Mouse (Mus musculus) thymus, adult 18-20 months (tissue): ENCODE data around the gene Olfm3.

ENCODE experiments used
- DNase-seq, 2 experiments: peaks; one replicate each; pipeline ENCODE4 v3.0.0; 2022; ENCODE audit warnings: mixed read lengths in 2 of 2

Gene Olfm3

DNA sequence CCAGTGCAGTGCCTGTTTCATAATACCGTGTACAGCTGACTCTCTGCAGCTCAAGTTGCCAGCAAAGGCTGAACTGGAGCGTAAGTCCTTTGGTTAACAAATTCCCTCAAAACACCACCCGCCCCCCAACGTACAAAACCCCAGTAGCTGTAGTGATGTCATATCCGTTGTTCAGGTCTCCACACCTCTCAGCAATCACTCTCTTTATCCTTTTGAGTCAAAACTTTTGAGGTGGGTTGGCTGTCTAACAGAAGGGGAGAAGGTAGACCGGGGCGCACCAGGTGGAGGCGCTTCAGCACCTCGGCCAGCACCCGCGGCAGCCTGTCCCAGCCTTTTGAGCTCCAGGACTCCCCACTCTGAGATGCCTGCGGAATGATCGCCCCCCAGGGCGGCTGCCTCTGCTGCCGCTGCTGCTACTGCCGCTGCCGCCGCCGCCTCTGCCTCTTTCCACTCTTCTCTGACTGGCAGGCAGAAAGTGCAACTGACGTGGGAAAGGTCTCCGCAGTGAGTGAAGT, at the start of gene Olfm3:
TSS of gene Olfm3 (plus strand) at position 155 of the 515 bp plus-strand sequence.
- DNase-seq, result no peak

DNA sequence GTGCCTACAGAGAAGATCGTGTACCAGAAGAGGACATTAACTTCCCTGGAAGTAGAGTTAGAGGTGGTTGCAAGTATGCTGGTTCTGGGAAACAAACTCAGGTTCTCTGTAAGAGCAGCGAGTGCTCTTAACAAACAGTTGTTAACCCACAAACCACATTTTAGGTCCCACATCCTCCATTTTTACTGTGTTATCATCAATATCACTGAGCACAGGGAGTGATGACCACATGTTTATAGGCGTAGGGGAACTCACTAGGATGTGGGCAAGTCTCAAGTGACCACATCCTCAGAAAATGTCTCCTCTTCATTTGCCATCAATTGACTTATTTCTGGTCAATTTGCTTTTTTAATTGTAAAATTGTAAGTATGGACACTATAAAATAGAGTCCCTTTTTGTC, 14.1 kb upstream of the Olfm3 start:
- no peak for DNase-seq

- no peak for DNase-seq
Measured at GRCm38 (mm10) chr3:114904633-114905423, 950 bp downstream of the Olfm3 start.

DNA sequence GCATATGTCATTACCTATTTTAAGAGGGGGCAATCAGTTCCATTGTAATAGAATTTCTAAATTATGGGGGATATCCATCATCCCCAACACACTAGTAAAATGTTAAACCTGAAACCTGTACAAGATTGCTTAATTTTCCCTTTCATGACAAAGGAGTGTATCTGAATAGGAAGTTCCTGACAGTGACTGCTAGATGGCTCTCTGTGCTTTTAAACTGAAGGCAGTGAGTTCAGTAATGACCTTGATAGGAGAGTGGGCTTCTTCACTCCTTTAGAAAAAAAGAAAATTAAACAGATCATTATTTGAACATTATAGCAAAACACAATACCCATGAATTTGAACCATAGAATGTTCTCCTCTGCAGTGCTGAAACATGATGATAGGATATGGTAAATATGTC, 3.7 kb downstream of the Olfm3 start:
- DNase-seq, result no peak

- DNase-seq, result no peak
Measured at GRCm38 (mm10) chr3:114908846-114909245, 5.0 kb downstream of the Olfm3 start.

DNA sequence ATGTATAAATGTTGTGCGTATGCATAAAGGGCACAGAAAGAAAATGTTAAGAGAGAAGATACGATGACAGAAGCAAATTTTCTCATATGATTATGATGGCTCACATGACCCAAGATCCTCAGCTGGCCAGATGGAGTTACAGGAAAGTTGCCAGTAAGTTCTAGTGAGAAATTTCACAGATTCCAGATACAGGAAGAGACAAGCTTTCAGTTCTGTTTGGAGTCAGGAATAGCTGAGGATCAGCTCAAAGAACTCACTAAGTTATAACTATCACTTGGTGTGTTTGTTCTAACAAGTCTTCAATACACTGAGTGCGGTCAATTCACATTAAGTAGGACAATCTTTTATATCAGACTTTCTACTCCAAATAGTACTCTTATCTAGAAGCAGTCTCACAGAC, 16.2 kb downstream of the Olfm3 start:
- no peak for DNase-seq

GRCm38 (mm10) chr3:114929605-114930004, 25.7 kb downstream of the Olfm3 start:
- DNase-seq, result no peak

GRCm38 (mm10) chr3:114930336-114930735, 26.5 kb downstream of the Olfm3 start:
- no peak for DNase-seq

- DNase-seq, result no peak
Measured at GRCm38 (mm10) chr3:114930796-114931195, 26.9 kb downstream of the Olfm3 start.

DNA sequence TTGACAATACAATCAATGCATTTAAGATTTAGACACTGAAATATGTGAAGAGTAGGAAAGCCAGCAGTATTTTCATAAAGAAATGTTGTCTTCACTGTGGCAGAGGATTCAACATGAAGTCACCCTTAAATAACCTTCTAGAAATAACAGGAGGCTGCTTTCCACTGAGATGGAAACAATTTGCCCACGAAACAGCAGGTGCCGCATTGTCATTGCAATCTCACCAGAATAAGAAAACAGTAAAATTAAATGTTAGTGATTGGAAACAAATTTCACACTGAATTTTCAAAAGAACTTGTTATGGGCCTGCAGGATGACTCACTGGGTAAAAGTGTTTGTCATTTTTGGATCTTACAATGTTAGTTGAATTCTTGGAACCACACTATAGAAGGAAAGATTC, 29.0 kb downstream of the Olfm3 start:
- DNase-seq, result no peak

GRCm38 (mm10) chr3:114954904-114955303, 51.0 kb downstream of the Olfm3 start:
- no peak for DNase-seq

DNA sequence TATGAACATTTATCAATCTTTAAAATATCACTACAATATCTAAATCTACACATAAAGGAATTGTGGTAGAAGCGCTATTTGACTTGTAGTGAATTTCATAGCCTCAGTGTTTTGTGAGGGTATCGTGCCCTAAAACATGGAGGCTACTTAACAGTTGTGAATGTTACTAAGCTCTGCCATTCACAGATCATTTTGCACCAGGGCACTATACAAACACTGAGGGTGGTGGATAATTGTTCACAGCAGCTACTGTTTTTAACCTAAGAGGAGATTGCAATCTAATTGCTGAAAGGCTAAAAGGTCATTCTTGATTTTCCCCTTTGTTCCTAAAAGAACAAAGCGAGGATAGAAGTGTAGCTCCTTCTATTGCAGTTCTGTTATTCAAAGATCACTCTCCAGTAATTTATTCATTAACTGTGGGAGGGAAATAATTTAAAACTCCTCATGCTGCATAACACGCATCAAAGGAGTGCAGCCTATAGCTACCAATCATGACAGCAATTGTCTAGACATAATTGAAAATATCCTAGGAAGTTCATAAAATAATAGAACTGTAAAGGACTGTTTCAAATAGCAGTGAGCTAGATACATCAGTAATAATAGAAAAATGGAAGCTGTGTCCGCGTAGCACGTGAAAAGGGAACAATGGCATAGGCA, 55.6 kb downstream of the Olfm3 start:
- no peak for DNase-seq

GRCm38 (mm10) chr3:114962316-114963083, 58.6 kb downstream of the Olfm3 start:
- DNase-seq, result no peak

DNA sequence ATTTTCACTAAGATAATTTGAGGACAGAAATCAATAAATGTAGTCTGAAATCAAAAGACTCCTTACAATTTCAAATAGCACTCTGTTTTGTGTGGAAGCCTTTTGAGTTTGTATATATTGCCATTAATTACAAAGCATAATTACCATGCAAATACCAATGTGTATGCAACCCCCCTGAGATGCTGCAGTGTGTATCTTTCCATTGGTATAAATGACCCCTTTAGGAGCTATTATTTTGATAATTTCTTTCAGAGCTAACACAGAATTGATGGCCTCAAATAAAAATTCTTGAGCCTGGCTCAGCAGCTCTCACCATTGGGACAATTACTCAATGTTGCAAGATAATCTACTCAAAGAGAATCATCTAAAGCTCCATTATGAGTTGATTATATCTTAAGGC, 67.3 kb downstream of the Olfm3 start:
- no peak for DNase-seq

- DNase-seq, result no peak
Measured at GRCm38 (mm10) chr3:114972522-114972921, 68.6 kb downstream of the Olfm3 start.

DNA sequence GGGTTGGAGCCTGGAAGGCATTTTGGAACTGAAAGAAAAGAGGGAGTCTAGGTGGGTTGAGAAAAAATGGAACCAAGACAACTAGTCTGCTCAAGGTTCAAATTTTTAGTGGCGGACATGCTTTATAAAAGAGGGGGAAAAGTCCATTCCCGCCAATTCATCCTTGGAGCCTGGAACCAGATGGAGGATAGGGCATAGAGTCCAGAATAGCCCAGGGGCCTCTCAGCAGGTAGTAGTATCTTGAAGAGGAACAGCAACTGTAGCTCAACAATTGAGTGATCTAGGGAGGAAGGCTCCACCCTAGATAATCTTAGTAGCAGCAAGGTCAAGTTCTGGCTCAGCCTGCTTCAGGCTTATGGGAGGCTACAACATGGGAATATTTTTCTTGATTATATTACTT, 87.0 kb downstream of the Olfm3 start:
- no peak for DNase-seq

DNA sequence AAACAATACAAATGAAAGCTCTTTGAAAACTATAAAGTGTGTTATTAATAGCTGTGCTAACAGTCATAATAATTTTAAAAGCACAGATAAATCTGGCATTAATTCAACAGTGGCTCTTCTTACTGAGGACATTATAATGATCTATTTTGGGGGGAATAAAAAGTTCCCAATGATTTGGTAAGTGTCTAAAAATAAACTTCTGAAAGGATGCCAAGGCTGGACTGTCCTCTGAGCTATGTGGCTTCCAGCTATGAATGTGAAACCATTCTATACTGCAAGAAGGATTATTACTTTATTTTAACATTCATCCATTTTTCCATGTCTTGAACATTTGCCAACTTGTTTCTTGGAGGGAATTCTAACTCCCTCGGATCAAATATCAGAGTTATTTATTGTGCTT, 92.1 kb downstream of the Olfm3 start:
- DNase-seq, result no peak

- no peak for DNase-seq
Measured at GRCm38 (mm10) chr3:115027560-115027959, 123.7 kb downstream of the Olfm3 start.

- DNase-seq, result no peak
Measured at GRCm38 (mm10) chr3:115028046-115028445, 124.2 kb downstream of the Olfm3 start.

GRCm38 (mm10) chr3:115028611-115029010, 124.7 kb downstream of the Olfm3 start:
- no peak for DNase-seq

DNA sequence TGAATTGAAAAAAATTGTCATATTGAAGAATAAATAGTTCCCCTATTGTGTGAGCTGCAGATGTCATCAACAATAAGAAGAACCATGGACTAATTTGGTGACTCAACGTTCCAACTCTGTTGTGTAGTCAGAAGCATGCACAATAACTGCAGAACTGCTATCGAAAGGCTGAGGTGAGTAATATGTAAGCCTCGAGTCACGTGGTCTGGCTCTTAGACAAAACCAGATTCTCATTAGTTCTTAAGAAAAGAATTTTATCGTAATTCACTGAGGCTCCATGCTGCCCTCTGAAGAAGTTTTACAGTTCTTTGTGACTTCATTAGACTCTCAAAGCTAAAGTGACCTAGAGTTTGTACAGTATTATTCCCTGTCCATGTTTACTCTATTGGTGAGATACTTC, 145.2 kb downstream of the Olfm3 start:
- DNase-seq, result no peak

DNA sequence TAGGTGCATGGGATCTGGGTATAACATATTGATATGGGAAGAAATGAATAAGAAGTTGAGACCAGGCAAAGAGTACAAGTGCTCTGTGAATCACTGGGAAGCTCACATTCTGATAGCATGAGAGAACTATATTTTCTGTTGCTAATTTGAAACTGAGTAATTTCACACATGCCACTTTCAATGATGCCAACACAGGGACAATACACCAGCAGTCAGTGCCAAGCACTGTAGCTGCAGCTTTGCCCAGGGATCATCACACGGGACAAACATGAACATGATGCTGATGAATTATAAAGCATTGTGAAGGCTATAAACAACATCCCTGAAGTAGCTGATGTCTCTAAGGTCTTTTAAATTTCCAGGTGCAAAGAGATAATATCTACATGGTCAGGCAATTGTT, 161.0 kb downstream of the Olfm3 start:
- DNase-seq, result no peak

- DNase-seq, result no peak
Measured at GRCm38 (mm10) chr3:115080428-115081181, 176.7 kb downstream of the Olfm3 start.
